Mouse (Mus musculus) ES-CJ7 (cell line): ENCODE results near the gene Gas2.

Experiments
- DNase-seq: peaks from one replicate; pipeline ENCODE4 v3.0.0; 2011; ENCODE audit warnings: low read depth, low spot score

Gas2 gene

DNA sequence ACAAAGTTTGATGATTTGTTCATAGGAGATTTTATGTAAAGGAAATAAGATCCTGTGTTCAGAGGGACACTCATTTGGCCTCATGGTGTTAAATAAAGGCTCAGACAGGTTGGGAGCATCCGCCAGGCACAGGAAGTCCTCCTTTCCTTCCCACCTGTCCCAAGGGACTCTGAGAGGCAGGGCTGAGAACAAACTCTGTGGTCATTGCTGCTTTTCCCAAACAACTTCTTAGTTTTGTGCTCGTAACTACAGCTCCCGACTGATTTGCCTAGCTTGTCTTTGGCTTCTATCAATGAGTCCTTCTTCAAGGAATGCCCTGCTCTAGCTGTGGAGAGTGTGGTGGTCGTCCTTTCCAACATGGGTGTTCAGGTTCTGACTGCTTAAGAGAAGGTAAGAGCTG lies 18.3 kb downstream of the Gas2 start:
- DNase-seq: no peak

DNA sequence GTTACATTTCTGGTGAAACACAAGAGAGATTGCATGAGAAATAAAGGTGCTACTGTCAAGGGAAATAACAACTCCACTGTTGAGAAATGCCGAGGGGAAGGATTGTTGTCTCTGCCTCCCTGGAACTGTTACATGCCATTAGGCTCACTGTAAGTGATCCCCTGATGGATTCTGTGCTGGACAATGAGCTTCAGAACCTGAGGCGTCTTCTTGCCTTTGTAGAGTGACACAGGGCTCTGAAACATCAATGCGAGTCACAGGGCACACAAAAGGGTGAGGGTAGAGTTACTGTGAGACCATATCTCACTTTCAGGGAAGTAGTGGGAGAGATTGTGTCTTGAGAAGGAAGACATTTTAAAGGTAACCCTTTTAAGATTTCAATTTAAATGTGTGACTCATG lies 23.5 kb downstream of the Gas2 start:
- DNase-seq: no peak

DNA sequence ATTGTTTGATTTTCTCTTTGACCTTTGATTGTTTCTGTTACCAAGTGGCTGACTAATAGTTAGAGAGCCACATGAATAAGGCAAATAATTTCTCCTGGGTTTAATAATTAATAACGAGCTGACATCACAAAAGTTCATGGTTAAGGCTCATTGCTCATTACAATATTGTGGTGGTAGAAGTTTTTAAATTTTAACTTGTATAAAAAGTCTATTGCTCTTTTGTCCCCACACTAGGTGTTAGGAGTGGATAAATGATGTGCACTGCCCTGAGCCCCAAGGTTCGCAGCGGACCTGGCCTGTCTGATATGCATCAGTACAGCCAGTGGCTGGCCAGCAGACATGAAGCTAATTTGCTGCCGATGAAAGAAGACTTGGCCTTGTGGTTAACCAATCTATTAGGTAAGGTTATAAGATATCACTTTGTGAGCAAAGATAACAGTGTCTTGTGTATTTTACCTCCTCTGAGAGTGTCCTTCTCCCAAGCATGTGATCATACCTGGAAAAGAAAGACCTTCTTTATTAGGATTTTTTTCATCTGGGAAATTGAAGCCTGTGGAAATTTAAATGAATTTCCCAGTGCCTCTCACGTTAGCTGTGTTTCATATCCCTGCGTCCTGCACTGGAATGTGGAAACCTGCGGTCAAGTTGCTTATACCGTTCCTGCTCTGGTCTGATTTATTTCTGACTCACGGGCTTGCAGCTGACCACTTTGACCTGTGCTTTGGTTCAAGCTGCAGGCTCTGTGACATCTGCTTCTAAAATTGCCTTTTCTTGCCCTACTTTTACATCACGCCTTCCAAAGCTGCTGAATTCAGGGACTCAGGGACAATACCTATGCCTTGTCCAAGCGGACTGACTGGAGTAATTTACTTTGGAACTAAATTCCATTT lies 26.1 kb downstream of the Gas2 start:
- DNase-seq: no peak

DNA sequence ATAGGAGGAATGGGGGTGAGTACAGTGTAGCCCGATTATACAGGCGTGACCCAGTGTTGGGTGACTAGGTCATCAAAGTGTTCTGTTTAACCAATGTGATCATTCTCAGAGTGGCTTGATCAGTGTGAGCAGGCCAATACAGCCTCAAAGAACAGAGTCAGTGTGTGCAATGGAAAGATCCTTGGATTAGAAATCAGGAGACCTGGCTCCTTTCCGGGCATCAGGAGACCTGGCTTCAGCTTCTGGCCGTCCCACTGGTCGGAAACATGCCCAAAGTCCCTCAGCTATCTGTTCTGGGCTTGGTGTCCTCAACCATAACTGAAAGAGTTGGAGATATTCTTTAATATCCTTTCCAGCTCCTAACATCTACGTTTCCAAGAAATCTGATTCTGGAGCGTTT lies 27.8 kb downstream of the Gas2 start:
- DNase-seq: no peak

DNA sequence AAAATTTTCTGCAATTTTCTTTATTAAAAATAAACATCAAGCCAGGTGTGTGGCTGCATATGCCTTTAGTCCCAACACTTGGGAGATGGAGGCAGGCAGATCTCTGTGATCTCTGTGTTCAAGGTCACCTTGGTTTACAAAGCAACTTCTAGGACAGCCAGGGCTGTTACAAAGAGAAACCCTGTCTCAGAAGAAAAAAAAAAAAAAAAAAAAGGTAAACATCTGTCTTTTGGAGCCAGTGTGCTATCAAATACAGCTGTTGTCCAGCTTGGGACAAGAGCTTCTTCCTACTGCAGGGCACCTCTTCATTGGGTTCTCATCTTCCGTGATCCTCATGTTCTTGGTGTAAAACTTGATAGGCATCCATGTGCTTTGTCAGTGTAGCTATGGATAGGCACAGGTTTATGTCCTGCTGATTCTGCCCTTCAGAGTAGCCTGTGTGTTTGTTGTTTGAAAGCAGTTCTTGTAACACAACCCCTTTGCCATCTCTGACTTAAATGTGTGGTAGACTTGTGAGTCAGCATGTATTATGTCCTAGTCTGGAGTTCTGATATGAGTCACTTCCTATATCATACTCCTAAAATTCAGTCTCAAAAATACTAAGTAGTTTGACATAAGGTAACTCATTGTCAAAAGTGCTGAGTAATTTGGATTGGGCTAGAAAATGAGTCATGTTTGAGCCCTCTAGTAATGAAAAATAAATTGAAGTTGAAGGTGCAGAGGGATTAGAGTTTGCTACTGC lies 30.6 kb downstream of the Gas2 start:
- no peak for DNase-seq

DNA sequence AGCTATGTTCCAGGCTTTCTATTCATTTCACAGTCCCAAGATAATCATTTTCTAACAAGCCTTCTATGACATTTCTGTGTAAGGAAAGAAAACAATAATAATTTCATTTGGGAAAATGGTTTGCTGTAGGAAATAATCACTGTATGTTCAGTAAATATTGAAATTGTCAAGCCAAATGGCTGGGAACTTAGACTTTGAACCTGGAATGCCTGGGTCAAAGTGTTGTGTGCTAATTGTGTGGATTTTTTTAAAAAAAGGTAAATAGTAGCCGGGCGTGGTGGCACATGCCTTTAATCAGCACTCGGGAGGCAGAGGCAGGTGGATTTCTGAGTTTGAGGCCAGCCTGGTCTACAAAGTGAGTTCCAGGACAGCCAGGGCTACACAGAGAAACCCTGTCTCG lies 31.2 kb downstream of the Gas2 start:
- no peak for DNase-seq

DNA sequence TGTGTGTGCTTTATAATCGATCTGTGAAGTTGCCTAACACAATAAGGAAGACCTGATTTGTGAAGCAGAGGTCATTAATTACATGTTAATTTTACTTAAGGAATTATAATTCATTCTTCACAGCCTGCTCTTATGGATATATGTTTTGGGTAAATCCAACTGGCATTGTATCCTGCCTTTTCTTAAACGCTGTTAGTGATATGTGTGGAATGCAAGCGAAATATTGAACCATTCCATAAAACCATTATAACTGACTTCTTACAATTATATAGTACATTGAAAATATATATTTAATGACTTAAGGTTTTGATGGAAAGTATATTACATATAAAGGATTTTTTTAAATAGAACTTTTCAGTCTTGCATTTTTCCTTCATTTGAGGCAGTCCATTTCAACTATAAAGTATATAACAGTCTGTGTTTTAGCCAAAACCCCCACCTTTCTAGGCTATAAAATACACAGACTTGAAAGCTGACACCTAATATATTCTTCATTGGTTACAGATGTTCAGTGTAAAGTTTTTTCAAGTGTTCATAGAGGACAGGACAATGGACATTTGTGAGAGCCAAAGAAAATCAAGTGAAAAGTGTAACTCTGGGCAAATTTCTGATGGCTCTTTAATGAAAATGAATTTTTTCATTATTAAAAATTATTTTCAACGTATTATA lies 32.5 kb downstream of the Gas2 start:
- DNase-seq: no peak

DNA sequence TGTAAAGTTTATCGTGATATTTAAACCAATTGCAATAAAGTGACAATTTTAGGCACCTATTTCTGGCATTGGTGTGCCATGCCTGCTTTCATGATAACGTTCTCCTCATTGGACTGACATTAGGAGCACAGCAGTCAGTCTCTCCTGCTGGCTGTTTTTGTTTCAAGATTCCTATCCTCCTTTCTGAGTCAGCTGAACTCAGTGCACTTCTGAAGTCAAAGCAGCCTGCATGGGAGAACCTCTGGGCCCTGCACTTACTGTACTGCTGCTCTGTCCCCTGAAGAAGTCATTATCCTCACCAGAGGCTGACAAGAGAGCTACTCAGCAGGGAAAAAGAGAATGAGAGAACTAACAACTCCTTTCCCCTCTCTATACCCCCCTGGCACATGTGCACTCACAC lies 33.1 kb downstream of the Gas2 start:
- DNase-seq: no peak

DNA sequence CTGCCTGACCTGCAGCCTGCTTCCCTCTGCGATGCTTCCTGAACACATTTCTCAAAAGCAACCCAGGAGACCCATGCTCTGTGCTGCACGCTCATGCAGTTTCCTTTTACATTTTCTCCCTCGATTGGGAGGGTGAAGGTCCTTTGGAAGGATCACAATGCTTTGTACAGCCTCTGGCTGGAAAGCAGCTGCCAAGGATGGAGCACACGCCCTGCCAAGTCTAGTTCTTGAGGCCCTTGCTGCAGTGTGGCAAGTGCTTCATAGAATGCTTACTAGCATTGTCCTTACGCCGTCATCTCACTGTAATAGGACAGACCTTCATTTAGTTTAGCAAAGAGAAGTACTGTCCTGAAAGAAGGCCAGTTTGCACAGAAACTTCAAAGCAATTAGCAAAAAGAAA lies 37.3 kb downstream of the Gas2 start:
- no peak for DNase-seq

DNA sequence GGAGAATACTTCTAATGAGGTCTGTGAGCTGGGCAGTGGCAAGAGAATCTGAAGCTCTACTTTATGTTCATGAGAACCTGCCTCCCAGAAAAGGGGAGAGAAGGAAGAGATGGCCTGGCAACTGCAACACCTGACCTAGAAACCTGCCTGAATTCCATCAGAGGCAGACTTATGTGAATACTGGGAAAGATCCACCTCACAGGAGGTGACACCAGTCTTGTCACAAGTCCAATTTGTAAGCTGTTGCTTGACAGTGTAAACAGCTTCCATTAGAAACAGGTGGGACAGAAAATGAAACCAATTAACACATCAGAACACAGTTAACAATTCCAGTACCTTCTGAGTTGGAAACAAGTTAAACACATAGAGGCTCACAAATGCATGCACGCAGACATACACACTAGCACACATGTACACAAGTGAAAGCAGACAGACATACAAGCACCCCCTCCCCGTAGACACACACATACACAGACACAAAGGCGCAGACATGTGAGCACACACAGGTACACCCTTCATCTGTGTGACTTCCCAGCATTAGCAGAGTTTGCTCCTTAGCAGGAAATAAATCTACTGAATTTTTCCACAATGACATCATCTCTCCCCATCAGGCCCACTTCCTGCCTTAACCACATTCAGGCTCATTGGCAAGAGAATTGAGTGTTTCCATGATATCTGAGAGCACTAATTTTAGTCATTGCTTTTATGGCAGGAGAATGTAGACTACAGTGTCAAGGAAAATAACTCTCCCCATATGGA lies 51.7 kb downstream of the Gas2 start:
- no peak for DNase-seq

DNA sequence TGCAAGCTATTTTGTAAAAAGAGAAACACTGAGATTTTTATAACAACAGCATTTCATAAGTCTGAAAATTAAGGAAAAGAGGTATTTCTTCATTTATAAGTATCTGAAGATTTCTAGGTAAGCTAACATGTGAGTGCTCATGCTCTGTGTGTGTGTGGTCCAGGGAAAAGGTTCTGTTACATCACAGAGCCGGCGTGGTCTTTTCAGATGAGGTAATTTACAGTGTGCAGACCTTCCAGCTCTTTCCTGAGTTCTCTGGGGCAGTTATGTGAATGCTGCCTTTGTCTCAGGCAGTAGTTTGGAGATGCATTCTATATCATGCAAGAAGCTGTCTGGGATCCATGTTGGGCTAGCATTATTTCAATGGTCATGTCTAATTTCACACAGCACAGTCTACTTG lies 52.3 kb downstream of the Gas2 start:
- DNase-seq: no peak

DNA sequence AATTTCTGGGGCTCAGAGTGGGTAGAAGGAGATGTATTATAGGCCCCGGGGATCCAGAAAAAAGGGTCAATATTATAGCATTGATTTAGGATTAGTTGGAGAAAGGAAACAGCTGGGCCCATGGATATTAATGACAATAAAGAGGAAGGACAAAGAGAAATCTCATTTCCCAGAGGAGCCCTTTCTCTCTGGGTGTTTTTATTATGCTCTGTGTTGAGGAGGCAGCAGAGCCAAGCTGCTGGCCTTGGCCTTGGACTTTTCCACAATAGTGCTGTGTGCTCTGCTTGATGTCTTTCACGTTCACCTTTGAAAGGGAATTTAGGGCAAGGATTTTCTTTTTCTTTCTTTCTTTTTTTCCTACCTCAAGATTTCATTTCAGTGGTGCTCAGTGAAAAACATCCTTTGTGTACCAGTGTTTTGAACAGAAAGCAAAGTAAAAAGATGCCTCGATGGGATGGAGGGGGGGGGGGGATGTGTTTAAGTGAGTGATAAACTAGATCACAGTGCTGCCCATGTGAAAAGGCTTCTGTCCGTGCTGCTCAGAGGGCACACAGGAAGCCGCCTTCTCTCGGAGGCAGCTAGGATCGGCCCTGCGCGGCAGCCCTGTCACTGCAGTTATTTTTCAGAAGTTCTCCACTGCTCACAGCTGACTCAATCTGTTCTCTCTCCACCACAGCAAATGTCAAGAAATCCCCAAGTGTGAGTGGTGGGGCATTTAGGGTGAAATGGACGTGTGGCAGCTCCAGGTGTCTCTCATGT lies 67.1 kb downstream of the Gas2 start:
- no peak for DNase-seq

DNA sequence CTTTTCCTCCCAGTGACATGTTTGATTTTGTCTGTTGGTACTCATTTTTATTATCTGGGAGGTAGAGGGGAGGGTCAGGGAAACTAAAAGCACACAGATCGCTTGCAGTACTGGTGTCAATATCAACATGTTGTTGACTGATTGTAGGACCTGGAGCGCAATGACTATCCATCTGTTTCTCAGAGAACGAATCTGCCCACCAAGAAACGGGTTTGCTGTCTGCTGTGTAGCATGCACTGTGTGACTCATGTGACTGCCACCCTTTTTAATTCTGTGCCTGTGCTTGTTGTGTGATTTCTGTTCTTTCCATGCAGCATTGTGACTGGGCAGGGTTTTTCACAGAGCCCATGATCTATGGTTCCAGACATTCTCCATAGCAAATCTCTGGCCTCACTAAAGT lies 69.4 kb downstream of the Gas2 start:
- DNase-seq: no peak

DNA sequence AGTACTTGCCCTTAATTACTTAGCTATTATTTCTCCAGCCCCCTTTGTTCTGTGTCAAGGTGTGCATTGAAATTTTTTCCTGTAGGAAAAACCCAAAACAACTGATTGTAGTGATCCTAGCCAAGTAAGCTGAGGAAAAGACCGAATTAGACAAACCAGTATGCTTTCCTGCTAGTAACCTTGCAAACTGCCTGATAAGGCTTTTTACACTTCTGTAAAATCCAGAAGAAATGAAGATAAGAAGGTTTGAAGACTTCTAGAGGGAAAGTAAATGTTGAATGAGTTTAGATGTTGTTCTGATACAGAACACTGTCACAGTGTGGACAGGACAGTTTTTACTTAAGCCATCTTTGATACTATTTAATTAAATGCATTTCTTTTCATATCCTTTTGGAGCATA lies 75.5 kb downstream of the Gas2 start:
- no peak for DNase-seq

DNA sequence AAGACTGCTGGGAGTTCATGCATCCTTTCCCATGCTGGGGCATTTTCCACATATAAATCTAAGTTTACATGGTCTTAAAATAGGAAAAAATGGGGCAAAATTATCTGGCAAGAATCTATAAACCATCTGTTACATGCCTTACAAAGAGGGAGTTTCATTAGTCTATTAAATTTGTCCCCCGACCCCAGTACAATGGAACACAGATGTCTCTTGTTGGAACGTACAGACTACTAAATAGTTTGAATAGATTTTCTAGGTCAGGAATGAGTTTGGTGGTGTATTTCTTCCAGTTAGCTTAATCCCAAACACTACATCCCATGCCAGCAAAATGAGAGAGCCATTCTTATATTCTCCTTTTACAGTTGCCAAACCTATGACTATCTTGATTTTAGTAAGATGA lies 78.6 kb downstream of the Gas2 start:
- no peak for DNase-seq

DNA sequence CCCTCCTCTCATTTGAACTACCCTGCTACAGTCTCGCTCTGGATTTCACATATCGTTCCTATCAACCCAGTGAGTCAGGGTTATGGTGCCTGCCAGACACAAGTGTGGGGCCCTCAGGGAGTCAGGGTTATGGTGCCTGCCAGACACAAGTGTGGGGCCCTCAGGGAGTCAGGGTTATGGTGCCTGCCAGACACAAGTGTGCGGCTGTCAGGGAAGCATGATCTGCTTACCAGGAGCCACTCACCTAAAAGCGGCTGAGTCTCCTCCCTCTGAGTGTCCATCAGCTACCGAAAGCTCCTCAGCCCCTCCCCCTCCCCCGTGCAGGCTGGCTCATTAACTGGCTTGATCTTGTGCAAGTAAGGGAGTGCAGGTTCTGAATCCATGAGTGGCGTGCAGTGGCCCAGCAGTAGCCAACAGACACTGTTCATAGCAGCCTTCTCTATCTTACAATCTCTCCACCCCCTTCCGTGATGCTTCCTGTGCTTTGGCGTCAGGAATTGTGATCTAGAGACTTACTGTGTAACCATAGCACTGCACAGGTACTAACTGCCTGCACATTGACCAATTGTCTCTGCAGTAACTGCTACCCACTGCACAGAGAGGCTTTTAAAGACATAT lies 93.7 kb downstream of the Gas2 start:
- peak; percentile 59 for DNase-seq

DNA sequence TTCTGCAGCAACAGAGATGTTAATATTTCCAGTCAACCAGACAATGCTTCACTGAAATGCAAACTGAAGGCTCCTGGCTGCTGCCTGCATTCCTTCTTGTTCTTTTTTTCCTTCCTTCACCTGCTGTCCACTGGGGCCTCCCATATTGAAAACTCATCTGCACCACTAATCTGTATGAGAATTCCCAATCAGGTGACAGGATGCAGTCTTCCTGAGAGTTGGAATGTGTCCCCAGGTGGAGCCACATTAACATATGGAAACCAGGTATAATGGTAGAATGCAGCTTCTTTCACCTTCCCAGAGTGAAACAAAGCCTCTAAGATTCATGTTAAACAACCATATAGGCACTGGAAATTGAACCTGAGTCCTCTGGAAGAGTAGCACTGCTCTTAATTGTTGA lies 96.0 kb downstream of the Gas2 start:
- peak; percentile 41 for DNase-seq

DNA sequence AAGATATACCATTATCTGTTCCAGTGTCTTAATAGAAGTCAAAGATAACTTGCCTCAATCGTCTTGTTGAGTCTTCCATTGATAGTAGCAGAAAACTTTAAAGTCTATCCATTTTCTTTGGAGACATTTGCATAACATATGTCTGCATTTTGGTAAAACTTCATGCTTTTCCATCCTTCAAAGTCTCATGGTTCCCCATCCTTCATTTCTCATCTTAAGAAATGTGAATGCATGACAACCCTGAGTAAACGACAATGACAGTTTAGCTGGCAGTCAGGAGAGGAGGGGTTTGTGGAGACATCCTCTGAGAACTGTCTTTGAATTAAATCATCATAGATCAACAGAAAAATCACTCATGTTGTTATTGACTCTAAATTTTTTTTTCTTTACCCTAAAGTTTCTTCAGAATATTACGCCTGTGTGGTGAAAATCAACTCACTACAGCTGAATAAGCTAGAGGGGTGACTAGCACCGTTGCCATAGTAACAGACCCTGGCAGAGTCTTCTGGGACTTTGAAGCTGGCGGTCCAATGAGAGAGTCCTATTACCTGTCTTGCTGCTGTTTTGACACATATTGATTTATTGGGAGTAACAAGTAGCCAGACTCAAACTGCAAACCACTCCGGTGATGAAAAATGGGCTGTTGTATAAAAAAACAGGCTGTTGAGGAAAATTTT lies 99.0 kb downstream of the Gas2 start:
- DNase-seq: no peak

DNA sequence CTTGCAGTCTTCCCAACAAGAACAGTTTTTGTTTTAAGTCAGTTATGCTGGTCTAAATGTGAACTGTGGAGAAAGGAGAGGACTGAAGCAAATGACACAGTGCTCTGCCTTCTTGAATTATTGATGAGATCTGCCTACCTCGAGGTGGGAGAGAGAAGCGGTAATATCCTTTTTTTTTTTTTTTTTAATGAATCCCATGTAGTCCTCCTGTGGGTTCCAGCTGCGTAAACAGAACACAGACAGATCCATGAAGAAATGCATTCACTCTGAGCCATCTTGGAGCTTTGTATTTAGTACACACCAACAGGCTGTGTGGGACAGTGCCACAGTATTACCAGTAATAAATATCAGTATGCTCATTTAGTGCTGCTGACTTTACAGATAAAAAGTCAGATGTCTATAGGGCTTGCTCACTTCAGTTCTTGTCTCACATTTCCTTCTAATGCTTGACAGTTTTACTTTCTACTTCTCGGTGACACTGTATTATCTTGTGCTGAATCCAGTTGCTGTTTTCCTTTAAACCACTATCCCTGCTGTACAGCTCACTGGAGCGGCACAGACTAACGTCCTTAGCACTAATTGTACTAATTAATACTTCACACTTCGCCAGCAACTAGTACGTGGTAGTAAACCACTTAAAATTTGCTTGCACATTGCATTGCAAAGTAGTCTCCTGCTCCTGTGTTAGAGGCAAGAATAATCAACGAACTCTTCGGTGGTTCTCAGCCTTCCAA lies 100.6 kb downstream of the Gas2 start:
- no peak for DNase-seq
